Mouse (Mus musculus) MEL (cell line): ENCODE data around the gene Zfp11. TPM values are rescaled to one million over a fixed set of nuclear protein-coding genes. Genes with fewer than 3 reads are reported as not detected.

Source experiments
- DNase-seq: peaks from one replicate; pipeline ENCODE4 v3.0.0; 2011; ENCODE audit warnings: low read depth, low spot score
- H3K27ac ChIP-seq: 2 replicates; pipeline ENCODE4 v1.5.1; 2012; ENCODE audit warnings: low read depth, mild to moderate bottlenecking, control low read depth, low read length, moderate library complexity; ENCODE audit not compliant: control insufficient read depth
- H3K27me3 ChIP-seq, 2 experiments: fragments of 150-350 bp in 1 of 2; sonication (generic) in 1 of 2; 2 replicates each; pipeline ENCODE4 v1.6.1; 2012; ENCODE audit warnings: low read length in 2 of 2, mild to moderate bottlenecking in 2 of 2, improper control_type of control experiment in 1 of 2, moderate library complexity in 1 of 2; ENCODE audit not compliant: insufficient read depth in 2 of 2, control insufficient read depth in 1 of 2
- H3K36me3 ChIP-seq, 2 experiments: 2 replicates each; pipeline ENCODE4 v1.6.1; 2012 to 2014; ENCODE audit warnings: low read length in 2 of 2, improper control_type of control experiment in 1 of 2, inconsistent platforms in 1 of 2, mild to moderate bottlenecking in 1 of 2; ENCODE audit not compliant: insufficient read depth in 2 of 2, control insufficient read depth in 1 of 2
- H3K4me1 ChIP-seq, 2 experiments: fragments of 150-350 bp in 1 of 2; sonication (generic) in 1 of 2; 2 replicates each; pipeline ENCODE4 v1.6.1; 2012; ENCODE audit warnings: low read length in 2 of 2, improper control_type of control experiment in 1 of 2, mild to moderate bottlenecking in 1 of 2; ENCODE audit not compliant: insufficient read depth in 2 of 2, control insufficient read depth in 1 of 2
- H3K4me3 ChIP-seq, 2 experiments: fragments of 150-350 bp in 1 of 2; sonication (generic) in 1 of 2; 2 replicates each; pipeline ENCODE4 v1.5.1; 2012; ENCODE audit warnings: low read depth in 2 of 2, low read length in 2 of 2, mild to moderate bottlenecking in 2 of 2, moderate library complexity in 2 of 2, control low read depth in 1 of 2, improper control_type of control experiment in 1 of 2; ENCODE audit not compliant: control insufficient read depth in 1 of 2, insufficient read depth in 1 of 2
- H3K79me2 ChIP-seq: 2 replicates; pipeline ENCODE4 v1.6.1; 2012; ENCODE audit warnings: mild to moderate bottlenecking, low read length, moderate library complexity; ENCODE audit not compliant: control insufficient read depth, poor library complexity, insufficient read depth
- H3K9ac ChIP-seq: 2 replicates; pipeline ENCODE4 v1.6.1; 2012; ENCODE audit warnings: low read depth, mild to moderate bottlenecking, control low read depth, low read length, moderate library complexity; ENCODE audit not compliant: control insufficient read depth, poor library complexity, severe bottlenecking
- H3K9me3 ChIP-seq: fragments of 150-350 bp; sonication (generic); replicated peaks from 2 replicates; pipeline ENCODE4 v1.6.1; 2012; ENCODE audit warnings: mild to moderate bottlenecking, low read length, improper control_type of control experiment, moderate library complexity; ENCODE audit not compliant: insufficient read depth
- CHD1 ChIP-seq: IDR thresholded peaks from 2 replicates; pipeline ENCODE4 v1.6.1; 2012; ENCODE audit warnings: low read depth, mild to moderate bottlenecking, inconsistent platforms, low read length, improper control_type of control experiment
- CHD2 ChIP-seq: IDR thresholded peaks from 2 replicates; pipeline ENCODE4 v1.6.1; 2011; ENCODE audit warnings: low read length, improper control_type of control experiment
- CTCF ChIP-seq, 3 experiments: IDR thresholded peaks in 2 of 3; conservative IDR thresholded peaks in 1 of 3; 2 replicates each; pipeline ENCODE4 v1.5.1; 2011 to 2012; ENCODE audit warnings: low read length in 3 of 3, low read depth in 2 of 3, mild to moderate bottlenecking in 2 of 3, improper control_type of control experiment in 1 of 3, inconsistent platforms in 1 of 3, mixed read lengths in 1 of 3, moderate library complexity in 1 of 3; ENCODE audit not compliant: control insufficient read depth in 1 of 3, insufficient read depth in 1 of 3, poor library complexity in 1 of 3, severe bottlenecking in 1 of 3
- ELF1 ChIP-seq: IDR thresholded peaks from 2 replicates; pipeline ENCODE4 v1.6.1; 2014; ENCODE audit warnings: low read depth, mild to moderate bottlenecking, inconsistent platforms, low read length, improper control_type of control experiment, moderate library complexity
- EP300 ChIP-seq, 2 experiments: IDR thresholded peaks; 2 replicates each; pipeline ENCODE4 v1.6.1; 2011; ENCODE audit warnings: improper control_type of control experiment in 2 of 2, low read length in 2 of 2, low read depth in 1 of 2, mild to moderate bottlenecking in 1 of 2
- GABPA ChIP-seq: IDR thresholded peaks from 2 replicates; pipeline ENCODE4 v1.6.1; 2012; ENCODE audit warnings: low read depth, mild to moderate bottlenecking, inconsistent platforms, low read length, improper control_type of control experiment, moderate library complexity
- MAFK ChIP-seq: IDR thresholded peaks from 2 replicates; pipeline ENCODE4 v1.6.1; 2011; ENCODE audit warnings: low read depth, mild to moderate bottlenecking, low read length, improper control_type of control experiment, borderline replicate concordance
- MAZ ChIP-seq: IDR thresholded peaks from 2 replicates; pipeline ENCODE4 v1.6.1; 2012; ENCODE audit warnings: low read depth, mild to moderate bottlenecking, inconsistent platforms, low read length, improper control_type of control experiment
- MEF2A ChIP-seq: IDR thresholded peaks from 2 replicates; pipeline ENCODE4 v1.6.1; 2014; ENCODE audit warnings: low read depth, mild to moderate bottlenecking, inconsistent platforms, low read length, improper control_type of control experiment; ENCODE audit not compliant: poor library complexity, insufficient replicate concordance, severe bottlenecking; ENCODE audit errors: extremely low read depth
- NRF1 ChIP-seq: IDR thresholded peaks from 2 replicates; pipeline ENCODE4 v1.6.1; 2014; ENCODE audit warnings: low read depth, mild to moderate bottlenecking, inconsistent platforms, low read length, improper control_type of control experiment, moderate library complexity; ENCODE audit not compliant: poor library complexity, insufficient read depth, severe bottlenecking
- POLR2A ChIP-seq, 2 experiments: IDR thresholded peaks; 2 replicates each; pipeline ENCODE4 v1.6.1; 2011 to 2012; ENCODE audit warnings: low read length in 2 of 2, mild to moderate bottlenecking in 2 of 2, control low read depth in 1 of 2, improper control_type of control experiment in 1 of 2, low read depth in 1 of 2, moderate library complexity in 1 of 2; ENCODE audit not compliant: control insufficient read depth in 1 of 2, insufficient read depth in 1 of 2, poor library complexity in 1 of 2
- POLR2AphosphoS2 ChIP-seq: IDR thresholded peaks from 2 replicates; pipeline ENCODE4 v1.6.1; 2011; ENCODE audit warnings: low read length, improper control_type of control experiment
- POLR2AphosphoS5 ChIP-seq: IDR thresholded peaks from 2 replicates; pipeline ENCODE4 v1.6.1; 2012; ENCODE audit warnings: low read depth, borderline replicate concordance, mild to moderate bottlenecking, inconsistent platforms, low read length, moderate library complexity, mixed read lengths
- RAD21 ChIP-seq: IDR thresholded peaks from 2 replicates; pipeline ENCODE4 v1.6.1; 2011; ENCODE audit warnings: mild to moderate bottlenecking, low read depth, low read length, improper control_type of control experiment
- TBP ChIP-seq: IDR thresholded peaks from 2 replicates; pipeline ENCODE4 v1.8.0; 2011; ENCODE audit warnings: low read depth, low read length, improper control_type of control experiment
- TCF12 ChIP-seq: IDR thresholded peaks from 2 replicates; pipeline ENCODE4 v1.6.1; 2014; ENCODE audit warnings: low read depth, mild to moderate bottlenecking, inconsistent platforms, low read length, improper control_type of control experiment, moderate library complexity
- USF1 ChIP-seq: IDR thresholded peaks from 2 replicates; pipeline ENCODE4 v1.6.1; 2014; ENCODE audit warnings: low read depth, mild to moderate bottlenecking, inconsistent platforms, low read length, improper control_type of control experiment, moderate library complexity
- ZC3H11A ChIP-seq: IDR thresholded peaks from 2 replicates; pipeline ENCODE4 v1.6.1; 2012; ENCODE audit warnings: low read depth, mild to moderate bottlenecking, inconsistent platforms, low read length, improper control_type of control experiment
- polyA plus RNA-seq, 2 experiments: library from polyadenylated mRNA; stranded (reverse) in 1 of 2; unstranded in 1 of 2; fragments of >175 nt in 1 of 2; fragments of >200 nt in 1 of 2; gene quantifications; 2 replicates each; pipeline versions ENCODE4 v1.2.1 to v1.2.4; 2012; ENCODE audit warnings: low replicate concordance in 2 of 2, low read depth in 1 of 2; ENCODE audit not compliant: insufficient read length in 2 of 2, insufficient read depth in 1 of 2, missing spikeins in 1 of 2
- total RNA-seq: library from RNA; depleted of rRNA; stranded (reverse); fragments of 300-350 nt; gene quantifications from 2 replicates; pipeline ENCODE4 v1.2.3, GENCODE M21; 2012

Zfp11 gene
- total and polyA plus RNA-seq, 3 experiments = 0.03 TPM; not detected in 2

GRCm38 (mm10) chr5:129700506-129700905, 30.6 kb upstream of the Zfp11 start:
- DNase-seq = no peak
- H3K36me3 ChIP-seq = no peaks in the 10 kb centered on the region
- H3K9ac ChIP-seq = no peak overlapping the region
- no peaks in the 10 kb centered on the region for H3K9me3 ChIP-seq
- peaks cover 2 to 8% of the 10 kb centered on the region in 2 experiments; a peak in 3 of 4 replicates for H3K27me3 ChIP-seq
- no peaks in the 10 kb centered on the region for H3K4me1 ChIP-seq
- H3K79me2 ChIP-seq = no peaks in the 10 kb centered on the region
- no peak overlapping the region for H3K4me3 ChIP-seq
- TF ChIP-seq MAZ = no peak
- no peak for TF ChIP-seq RAD21
- TF ChIP-seq ELF1 = no peak
- no peak for TF ChIP-seq TBP
- TF ChIP-seq NRF1 = no peak
- no peak for TF ChIP-seq TCF12
- no peak for TF ChIP-seq POLR2AphosphoS5
- no peak for TF ChIP-seq CHD2
- no peak for TF ChIP-seq MAFK
- no peak for TF ChIP-seq CTCF (IDR thresholded peaks at IDR 0.05 in 2 of 3, conservative IDR thresholded peaks at IDR 0.05 in 1 of 3; ENCODE audit: control insufficient read depth in 1 of 3, insufficient read depth in 1 of 3, low read depth in 2 of 3, low read length in 3 of 3, poor library complexity in 1 of 3, severe bottlenecking in 1 of 3)
- no peak for TF ChIP-seq ZC3H11A
- no peak for TF ChIP-seq EP300 (IDR thresholded peaks at IDR 0.05; ENCODE audit: low read depth in 1 of 2, low read length in 2 of 2)
- no peak for TF ChIP-seq CHD1
- TF ChIP-seq USF1 = no peak
- no peak overlapping the region for H3K27ac ChIP-seq

GRCm38 (mm10) chr5:129690528-129690927, 20.6 kb upstream of the Zfp11 start:
- no peak for DNase-seq
- Histone ChIP-seq H3K9me3 (no peaks in the 10 kb centered on the region), H3K36me3 (no peaks in the 10 kb centered on the region), H3K27me3 (peaks cover 0 to 2% of the 10 kb centered on the region in 2 experiments; a peak in 2 of 4 replicates), H3K27ac (no peak overlapping the region), H3K79me2 (no peaks in the 10 kb centered on the region), H3K4me1 (no peaks in the 10 kb centered on the region), H3K4me3 (no peak overlapping the region), H3K9ac (no peak overlapping the region)
- TF ChIP-seq POLR2AphosphoS2 = no peak
- no peak for TF ChIP-seq POLR2A (IDR thresholded peaks at IDR 0.05; ENCODE audit: control insufficient read depth in 1 of 2, insufficient read depth in 1 of 2, low read depth in 1 of 2, low read length in 2 of 2, poor library complexity in 1 of 2)
- no peak for TF ChIP-seq GABPA
- TF ChIP-seq POLR2AphosphoS5 = no peak
- TF ChIP-seq ZC3H11A = no peak
- no peak for TF ChIP-seq MEF2A
